Mouse (Mus musculus): ENCODE measurements around the gene Mmp17. TPM values are rescaled to one million over a fixed set of nuclear protein-coding genes. Genes with fewer than 3 reads are reported as not detected.
A peak's percentile ranks its signal among the peaks of the same experiment; 100 is the strongest.

The Mmp17 gene
- total RNA-seq (2021) = 1 to 10 TPM in 1 of 2 experiments, under 1 TPM in 1; 0.89 to 1.7 TPM

GRCm38 (mm10) chr5:129583761-129584582, at the start of gene Mmp17:
Gene Mmp17, plus strand, starts transcription at chr5:129584169.
- intact Hi-C loops (cut with DNase I) = loop anchor here (1.0 to 5.0 kb wide), 2 partner anchors 82 to 199 kb away; partner anchors contain the start of gene Sfswap
- DNase-seq = peak; percentile 90 to 91

- intact Hi-C loops (cut with DNase I) = no loop called here
Observed at GRCm38 (mm10) chr5:129534500-129534899, 49.5 kb upstream of the Mmp17 start.

DNA sequence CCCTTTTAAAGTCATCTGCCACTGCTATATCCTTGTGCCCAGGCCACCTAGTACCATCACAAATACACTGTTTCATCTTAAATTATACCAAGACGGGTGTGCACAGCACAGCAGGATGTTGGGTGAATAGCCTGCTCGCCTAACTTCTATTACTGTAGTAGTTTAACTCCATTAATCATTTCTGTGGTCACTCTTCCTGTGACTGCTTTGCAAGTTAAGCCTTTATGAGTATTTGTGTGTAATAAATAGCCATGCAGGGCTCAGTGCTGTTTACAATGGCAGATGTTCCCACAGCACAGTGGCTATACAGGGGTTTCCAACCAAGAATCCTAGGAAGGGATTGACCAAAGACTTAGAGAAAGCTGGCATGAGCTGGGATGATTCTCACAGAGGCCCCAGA, 48.9 kb upstream of the Mmp17 start:
- no peak for DNase-seq
- intact Hi-C loops (cut with DNase I) = no loop called here

More at GRCm38 (mm10) chr5:129534500-129534899, 49.5 kb upstream of the Mmp17 start:
- peak; percentile 49 to 78 for DNase-seq

- peak in 1 of 2 experiments; percentile 14 for DNase-seq
- intact Hi-C loops (cut with DNase I) = no loop called here
Observed at GRCm38 (mm10) chr5:129535431-129535830, 48.5 kb upstream of the Mmp17 start.

DNA sequence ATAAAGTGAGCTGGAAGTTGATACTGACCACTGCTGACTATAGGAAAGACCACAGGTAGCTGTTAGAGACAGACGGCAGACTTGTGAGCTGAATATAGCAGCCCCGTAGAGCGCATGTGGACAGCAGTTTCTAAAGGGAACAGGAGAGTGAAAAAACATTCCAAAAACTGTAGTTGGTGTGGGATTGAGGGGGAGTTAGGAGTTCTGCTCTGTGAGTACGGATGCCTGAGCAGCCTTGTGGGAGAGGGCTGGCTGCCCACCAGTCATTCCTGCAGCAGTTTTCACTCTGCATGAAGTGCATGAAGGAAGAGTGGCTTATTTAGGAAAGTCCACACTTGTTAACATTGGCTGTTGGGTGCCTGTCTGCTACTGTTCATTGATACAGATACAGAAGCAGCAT, 45.1 kb upstream of the Mmp17 start:
- intact Hi-C loops (cut with DNase I) = no loop called here
- DNase-seq = no peak

DNA sequence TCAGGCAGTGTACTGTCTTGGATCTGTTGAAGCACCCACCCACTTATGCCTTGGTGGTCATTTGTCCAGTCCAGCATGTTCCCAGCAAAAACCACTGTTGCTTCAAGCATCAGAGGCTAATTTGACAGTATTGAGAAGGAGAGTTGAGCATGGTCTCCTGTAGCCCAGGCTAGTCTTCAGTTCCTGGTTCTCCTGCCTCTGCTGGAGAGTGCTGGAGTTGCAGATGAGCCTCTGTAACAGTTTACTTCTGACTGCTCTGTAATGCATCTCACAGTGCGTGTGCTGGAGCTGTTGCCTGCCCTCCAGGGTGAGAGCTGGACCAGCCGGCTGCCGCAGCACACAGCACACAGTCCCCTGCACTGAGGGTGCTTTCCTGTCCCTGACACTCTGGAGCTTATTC, 41.7 kb upstream of the Mmp17 start:
- no peak for DNase-seq
- intact Hi-C loops (cut with DNase I) = no loop called here

- intact Hi-C loops (cut with DNase I) = no loop called here
- no peak for DNase-seq
Observed at GRCm38 (mm10) chr5:129545787-129546186, 38.2 kb upstream of the Mmp17 start.

GRCm38 (mm10) chr5:129549716-129550115, 34.3 kb upstream of the Mmp17 start:
- intact Hi-C loops (cut with DNase I) = loop anchor here (5.0 kb wide), 1 partner anchor 42 kb away; no protein-coding TSS in a partner anchor
- no peak for DNase-seq

DNA sequence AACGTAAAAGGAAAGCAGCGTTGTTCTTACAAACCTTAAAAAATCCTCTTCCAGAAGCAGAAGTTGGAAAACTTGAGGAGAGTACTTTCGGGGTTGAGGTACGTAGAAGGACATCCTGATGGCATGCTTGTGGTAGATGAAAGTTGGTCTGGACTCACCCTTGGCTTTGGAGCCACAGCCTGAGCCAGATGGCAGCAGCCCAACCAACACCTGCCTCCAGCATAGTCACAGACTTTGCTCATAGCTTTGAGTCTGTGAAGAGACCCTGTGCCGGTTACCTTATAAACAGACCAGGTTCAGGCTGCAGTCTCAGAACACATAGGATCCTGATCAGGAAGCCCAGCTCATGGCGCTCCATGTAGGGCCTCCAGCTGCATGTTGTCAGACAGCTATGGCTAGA, 33.2 kb upstream of the Mmp17 start:
- DNase-seq = no peak
- intact Hi-C loops (cut with DNase I) = loop anchor here (5.0 kb wide), 1 partner anchor 43 kb away; no protein-coding TSS in a partner anchor

DNA sequence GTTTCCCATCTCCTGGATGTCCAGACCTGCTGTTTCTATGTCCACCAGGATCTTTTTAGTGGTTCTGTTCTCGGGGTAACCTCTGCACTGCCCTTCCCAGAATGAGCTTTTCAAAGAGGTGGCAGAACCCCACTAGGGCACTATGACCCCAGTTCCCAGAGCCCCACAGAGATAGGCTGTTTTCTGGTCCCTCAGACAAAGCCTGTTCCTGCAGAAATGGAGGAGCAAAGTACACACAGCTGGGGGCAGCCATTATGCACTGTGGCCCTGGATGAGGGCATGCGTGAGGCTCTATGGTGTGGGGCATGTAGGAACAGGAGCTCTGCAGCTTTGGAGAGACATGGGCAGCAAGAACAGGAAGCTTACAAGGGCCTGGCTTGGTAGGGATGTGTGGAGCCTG, 32.0 kb upstream of the Mmp17 start:
- intact Hi-C loops (cut with DNase I) = loop anchor here (5.0 kb wide), 1 partner anchor 45 kb away; no protein-coding TSS in a partner anchor

GRCm38 (mm10) chr5:129553642-129554041, 30.3 kb upstream of the Mmp17 start:
- DNase-seq = no peak
- intact Hi-C loops (cut with DNase I) = loop anchor here (5.0 kb wide), 1 partner anchor 46 kb away; no protein-coding TSS in a partner anchor

More for the DNA sequence above, 32.0 kb upstream of the Mmp17 start:
- DNase-seq = no peak

DNA sequence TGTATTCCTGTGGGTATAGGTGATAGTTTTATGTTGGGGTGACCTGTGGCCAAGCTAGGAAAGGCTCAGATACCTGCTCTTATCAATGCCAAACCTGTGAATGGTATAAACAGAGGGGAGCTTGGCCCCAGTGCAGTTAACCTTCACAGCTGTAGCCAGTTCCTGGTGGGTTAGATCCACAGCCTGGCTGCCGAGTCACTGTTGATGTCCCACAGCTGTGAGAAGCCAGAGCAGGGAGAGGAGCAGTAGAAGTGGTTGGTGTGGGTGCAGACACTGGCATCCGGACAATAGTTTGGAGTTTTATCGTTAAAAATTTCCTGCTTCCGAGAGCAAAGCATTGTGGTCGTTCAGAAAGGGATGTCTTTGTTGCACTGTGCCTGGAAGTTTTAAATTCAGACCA, 25.4 kb upstream of the Mmp17 start:
- intact Hi-C loops (cut with DNase I) = no loop called here
- peak; percentile 17 to 28 for DNase-seq

DNA sequence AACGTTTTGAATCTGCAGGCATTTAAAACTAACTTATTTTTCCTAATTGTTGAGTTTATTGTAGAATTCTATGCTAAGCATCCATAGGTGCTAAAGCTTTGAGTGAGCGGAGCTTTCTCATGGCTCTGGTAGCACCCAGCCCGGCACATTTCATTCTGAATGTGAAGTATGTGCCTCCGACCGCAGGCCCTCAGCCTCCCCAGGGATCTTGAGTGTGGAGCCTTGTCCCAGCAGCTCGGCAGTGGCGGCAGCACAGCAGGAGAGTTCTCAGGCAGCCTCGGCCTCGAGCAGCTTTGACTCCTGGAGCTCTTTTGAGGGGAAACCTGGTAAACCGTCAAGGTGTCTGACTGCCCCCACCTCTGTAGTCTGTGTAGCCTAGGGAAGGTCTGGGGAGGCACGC, 24.7 kb upstream of the Mmp17 start:
- DNase-seq = peak in 1 of 2 experiments; percentile 9
- intact Hi-C loops (cut with DNase I) = no loop called here

- no peak for DNase-seq
- intact Hi-C loops (cut with DNase I) = no loop called here
Observed at GRCm38 (mm10) chr5:129562342-129562741, 21.6 kb upstream of the Mmp17 start.

- intact Hi-C loops (cut with DNase I) = no loop called here
- no peak for DNase-seq
Observed at GRCm38 (mm10) chr5:129568596-129568995, 15.4 kb upstream of the Mmp17 start.

- no peak for DNase-seq
- intact Hi-C loops (cut with DNase I) = no loop called here
Observed at GRCm38 (mm10) chr5:129578201-129578600, 5.8 kb upstream of the Mmp17 start.

GRCm38 (mm10) chr5:129580046-129580445, 3.9 kb upstream of the Mmp17 start:
- DNase-seq = peak; percentile 24 to 31
- intact Hi-C loops (cut with DNase I) = loop anchor here (5.0 kb wide), 1 partner anchor 78 kb away; the partner anchor contains the start of gene Sfswap

GRCm38 (mm10) chr5:129580572-129580971, 3.4 kb upstream of the Mmp17 start:
- intact Hi-C loops (cut with DNase I) = loop anchor here (5.0 kb wide), 1 partner anchor 78 kb away; the partner anchor contains the start of gene Sfswap

DNA sequence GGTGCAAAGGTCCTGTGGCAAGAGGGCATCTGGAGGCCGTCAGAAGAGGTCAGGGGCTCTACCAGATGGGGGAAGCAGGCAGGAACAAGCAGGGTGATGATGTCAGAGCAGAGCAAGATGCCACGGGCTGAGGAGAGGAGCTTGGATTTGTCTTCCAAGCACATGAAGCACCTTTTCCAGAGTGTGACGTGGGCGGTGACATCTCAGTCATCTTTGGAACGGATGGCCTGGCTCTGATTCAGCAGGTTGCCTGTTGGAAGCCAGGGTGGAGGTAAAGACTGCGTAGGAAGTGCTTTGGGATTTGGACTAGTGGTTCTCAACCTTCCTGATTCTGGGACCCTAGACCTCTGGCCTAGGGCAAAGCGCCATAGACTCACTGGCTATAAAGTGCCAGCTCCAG, 3.0 kb upstream of the Mmp17 start:
- intact Hi-C loops (cut with DNase I) = loop anchor here (5.0 kb wide), 1 partner anchor 79 kb away; the partner anchor contains the start of gene Sfswap
- no peak for DNase-seq

More at GRCm38 (mm10) chr5:129580572-129580971, 3.4 kb upstream of the Mmp17 start:
- DNase-seq = no peak

DNA sequence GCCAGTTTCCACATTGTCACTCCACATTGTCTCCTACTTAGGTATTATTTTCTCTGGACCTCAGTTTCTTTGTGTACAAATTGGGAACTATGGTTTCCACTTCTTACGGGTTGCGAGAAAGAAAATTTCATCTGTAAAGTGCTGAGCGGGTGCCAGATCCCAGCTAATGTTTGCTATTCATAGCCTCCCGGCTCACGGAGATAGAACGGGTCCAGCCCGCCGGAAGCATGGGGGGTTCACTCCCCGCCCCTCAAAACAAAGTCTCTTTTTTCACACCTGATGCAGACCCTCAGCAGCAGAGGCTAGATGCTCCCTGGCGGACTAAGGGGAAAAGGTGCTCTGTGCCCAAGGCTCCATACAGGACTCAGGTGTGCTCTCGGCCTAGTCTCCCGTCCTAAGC, 638 bp upstream of the Mmp17 start:
- no peak for DNase-seq
- intact Hi-C loops (cut with DNase I) = loop anchor here (5.0 kb wide), 1 partner anchor 81 kb away; the partner anchor contains the start of gene Sfswap
